Mouse (Mus musculus): ENCODE results near the gene Ccng2. TPM values are rescaled to one million over a fixed set of nuclear protein-coding genes. Genes with fewer than 3 reads are reported as not detected.

Gene Ccng2
- polyA plus RNA-seq, 1 experiment = not detected

GRCm38 (mm10) chr5:93256820-93257405, 10.1 kb upstream of the Ccng2 start:
- no peak overlapping the region for H3K4me3 ChIP-seq (ENCODE audit: insufficient read depth, low read depth, low read length)
- no peak overlapping the region for H3K27ac ChIP-seq (ENCODE audit: insufficient read depth, low read depth, low read length)
- no peaks in the 10 kb centered on the region for H3K4me1 ChIP-seq (ENCODE audit: control insufficient read depth, insufficient read depth, low read length)
- no peak for TF ChIP-seq POLR2A (IDR thresholded peaks at IDR 0.05; ENCODE audit: insufficient read depth, low read depth, low read length)
- no peak for TF ChIP-seq CTCF (IDR thresholded peaks at IDR 0.05; ENCODE audit: insufficient read depth, low read depth, low read length)

- TF ChIP-seq CTCF (IDR thresholded peaks at IDR 0.05; ENCODE audit: insufficient read depth, low read depth, low read length) = no peak
- no peak for TF ChIP-seq POLR2A (IDR thresholded peaks at IDR 0.05; ENCODE audit: insufficient read depth, low read depth, low read length)
- no peak overlapping the region for H3K27ac ChIP-seq (ENCODE audit: insufficient read depth, low read depth, low read length)
- no peaks in the 10 kb centered on the region for H3K4me1 ChIP-seq (ENCODE audit: control insufficient read depth, insufficient read depth, low read length)
- H3K4me3 ChIP-seq (ENCODE audit: insufficient read depth, low read depth, low read length) = no peak overlapping the region
These were observed 7.7 kb upstream of the Ccng2 start for GRCm38 (mm10) chr5:93259349-93259748.

DNA sequence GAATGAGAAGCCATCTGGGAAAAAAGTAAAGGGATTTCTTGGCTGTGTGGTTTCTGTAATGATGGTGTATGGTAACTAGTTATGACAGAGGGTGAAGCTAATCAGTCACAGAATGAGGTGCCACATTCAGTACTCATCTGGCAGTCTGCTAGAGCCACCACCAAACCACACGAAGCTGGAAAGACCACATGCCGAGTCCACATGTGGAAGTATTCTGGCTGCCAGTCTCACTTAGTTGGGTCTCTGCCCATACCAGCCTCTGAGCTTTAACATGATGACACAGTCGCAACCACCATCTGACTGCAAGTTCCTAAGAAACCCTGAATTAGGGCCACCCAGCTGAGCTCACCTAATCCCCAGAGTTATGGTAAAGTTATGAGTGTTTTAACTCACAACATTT, 6.1 kb upstream of the Ccng2 start:
- 65% methylated on average over 3 of the region's 3 CpGs for WGBS
- Histone ChIP-seq H3K4me1 (ENCODE audit: control insufficient read depth, insufficient read depth, low read length) (no peaks in the 10 kb centered on the region), H3K4me3 (ENCODE audit: insufficient read depth, low read depth, low read length) (no peak overlapping the region), H3K27ac (ENCODE audit: insufficient read depth, low read depth, low read length) (no peak overlapping the region)
- TF ChIP-seq CTCF (IDR thresholded peaks at IDR 0.05; ENCODE audit: insufficient read depth, low read depth, low read length) (no peak), POLR2A (IDR thresholded peaks at IDR 0.05; ENCODE audit: insufficient read depth, low read depth, low read length) (no peak)

GRCm38 (mm10) chr5:93262751-93263150, 4.3 kb upstream of the Ccng2 start:
- no peak for TF ChIP-seq CTCF (IDR thresholded peaks at IDR 0.05; ENCODE audit: insufficient read depth, low read depth, low read length)
- 76% methylated on average over 2 of the region's 2 CpGs for WGBS
- no peaks in the 10 kb centered on the region for H3K4me1 ChIP-seq (ENCODE audit: control insufficient read depth, insufficient read depth, low read length)
- no peak overlapping the region for H3K4me3 ChIP-seq (ENCODE audit: insufficient read depth, low read depth, low read length)
- no peak overlapping the region for H3K27ac ChIP-seq (ENCODE audit: insufficient read depth, low read depth, low read length)

DNA sequence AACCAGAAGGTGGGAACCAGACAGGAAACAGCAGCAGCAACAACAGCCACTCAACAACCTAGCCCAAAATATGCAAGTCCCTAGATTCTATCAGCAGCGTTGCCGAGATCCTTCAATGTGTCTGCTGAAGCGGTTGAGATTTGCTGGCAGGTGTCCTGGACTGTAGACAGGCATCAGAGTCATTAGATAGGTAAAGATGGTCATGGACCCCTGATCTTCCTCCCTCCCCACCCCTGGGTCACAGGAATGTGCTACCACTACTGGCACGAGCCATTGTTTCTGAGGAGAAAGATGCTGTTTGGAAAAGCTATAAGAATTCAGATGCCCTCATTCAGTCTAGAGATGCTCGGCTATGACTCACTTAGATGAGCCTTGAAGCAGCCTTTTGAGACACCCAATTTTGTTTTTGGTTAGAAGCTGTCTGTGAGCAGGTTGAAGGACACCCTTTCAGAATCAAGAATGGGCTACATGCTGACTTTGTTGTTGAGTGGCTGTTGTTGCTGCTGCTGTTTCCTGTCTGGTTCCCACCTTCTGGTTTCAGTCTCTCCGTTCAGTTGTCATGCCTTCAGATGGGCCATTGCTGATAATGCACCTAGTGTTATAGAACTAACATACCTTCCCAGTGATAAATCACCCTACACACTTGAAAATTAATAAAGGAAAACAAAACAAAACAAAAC, 3.5 kb upstream of the Ccng2 start:
- no peaks in the 10 kb centered on the region for H3K4me1 ChIP-seq (ENCODE audit: control insufficient read depth, insufficient read depth, low read length)
- WGBS = 78% methylated on average over 6 of the region's 6 CpGs
- no peak overlapping the region for H3K27ac ChIP-seq (ENCODE audit: insufficient read depth, low read depth, low read length)
- no peak for TF ChIP-seq POLR2A (IDR thresholded peaks at IDR 0.05; ENCODE audit: insufficient read depth, low read depth, low read length)
- no peak for TF ChIP-seq CTCF (IDR thresholded peaks at IDR 0.05; ENCODE audit: insufficient read depth, low read depth, low read length)
- H3K4me3 ChIP-seq (ENCODE audit: insufficient read depth, low read depth, low read length) = no peak overlapping the region

GRCm38 (mm10) chr5:93264136-93264700, 2.8 kb upstream of the Ccng2 start:
- Histone ChIP-seq H3K4me3 (ENCODE audit: insufficient read depth, low read depth, low read length) (no peak overlapping the region), H3K27ac (ENCODE audit: insufficient read depth, low read depth, low read length) (no peak overlapping the region), H3K4me1 (ENCODE audit: control insufficient read depth, insufficient read depth, low read length) (no peaks in the 10 kb centered on the region)
- TF ChIP-seq POLR2A (IDR thresholded peaks at IDR 0.05; ENCODE audit: insufficient read depth, low read depth, low read length) (no peak), CTCF (IDR thresholded peaks at IDR 0.05; ENCODE audit: insufficient read depth, low read depth, low read length) (no peak)
- 79% methylated on average over 1 of the region's 1 CpGs for WGBS

DNA sequence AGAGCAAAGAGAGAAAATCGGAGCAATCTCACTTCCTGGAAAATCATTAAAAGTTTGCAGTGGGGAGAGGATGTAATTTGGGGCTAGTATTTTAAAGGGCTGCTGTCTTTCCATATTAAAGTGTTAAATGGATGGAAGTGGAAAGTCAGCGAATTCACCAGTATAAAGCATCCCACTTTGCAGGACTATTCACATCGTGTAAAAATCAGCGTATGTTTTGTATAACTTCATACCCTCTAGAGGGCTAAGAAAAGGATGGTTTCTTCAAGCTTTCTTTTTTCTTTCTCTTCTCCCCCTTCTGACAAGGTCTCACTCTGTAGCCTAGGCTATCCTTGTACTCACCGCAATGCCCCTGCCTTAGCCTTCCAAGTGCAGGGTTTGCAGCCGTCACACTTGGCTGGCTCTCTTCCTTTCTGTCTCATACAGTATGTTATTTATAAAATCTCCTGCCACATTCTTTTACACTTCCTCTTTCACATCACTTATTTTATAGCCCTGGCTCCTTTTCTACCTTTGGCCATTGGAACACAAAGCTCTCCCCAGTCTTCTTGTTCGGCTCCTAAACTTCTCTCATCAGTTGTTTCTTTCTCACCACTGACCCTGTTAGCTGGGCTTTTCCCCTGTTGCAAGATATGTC, 1.8 kb upstream of the Ccng2 start:
- H3K4me3 ChIP-seq (ENCODE audit: insufficient read depth, low read depth, low read length) = no peak overlapping the region
- H3K27ac ChIP-seq (ENCODE audit: insufficient read depth, low read depth, low read length) = no peak overlapping the region
- no peak for TF ChIP-seq CTCF (IDR thresholded peaks at IDR 0.05; ENCODE audit: insufficient read depth, low read depth, low read length)
- no peak for TF ChIP-seq POLR2A (IDR thresholded peaks at IDR 0.05; ENCODE audit: insufficient read depth, low read depth, low read length)
- 85% methylated on average over 7 of the region's 7 CpGs for WGBS
- no peaks in the 10 kb centered on the region for H3K4me1 ChIP-seq (ENCODE audit: control insufficient read depth, insufficient read depth, low read length)

- WGBS = 50% methylated on average over 13 of the region's 13 CpGs
- Histone ChIP-seq H3K4me1 (ENCODE audit: control insufficient read depth, insufficient read depth, low read length) (no peaks in the 10 kb centered on the region), H3K27ac (ENCODE audit: insufficient read depth, low read depth, low read length) (0 out of 2 replicates have a peak overlapping the region, but pooled peaks have one; percentile 40), H3K4me3 (ENCODE audit: insufficient read depth, low read depth, low read length) (no peak overlapping the region)
- TF ChIP-seq POLR2A (IDR thresholded peaks at IDR 0.05; ENCODE audit: insufficient read depth, low read depth, low read length) (no peak), CTCF (IDR thresholded peaks at IDR 0.05; ENCODE audit: insufficient read depth, low read depth, low read length) (no peak)
These were observed 1.1 kb upstream of the Ccng2 start for GRCm38 (mm10) chr5:93265801-93266580.

All from olfactory bulb, adult 2 months (tissue).